Mouse (Mus musculus): ENCODE data around the gene Gdpgp1. TPM values are rescaled to one million over a fixed set of nuclear protein-coding genes. Genes with fewer than 3 reads are reported as not detected.

Gene Gdpgp1
- polyA plus RNA-seq, 1 experiment from 2014 or later: 4.5 TPM

GRCm38 (mm10) chr7:80283226-80283918 lies 50.7 kb downstream of the Gdpgp1 start:
- 85% methylated on average over 3 of the region's 3 CpGs for WGBS
- peaks cover 76% of the 10 kb centered on the region for H3K36me3 ChIP-seq (ENCODE audit: control insufficient read depth, insufficient read depth, low read length)
- no peak overlapping the region for H3K27ac ChIP-seq (ENCODE audit: low read depth)
- no peaks in the 10 kb centered on the region for H3K4me1 ChIP-seq (replicated peaks; ENCODE audit: control insufficient read depth, insufficient read depth, low read length)
- DNase-seq (ENCODE audit: low spot score) (no peak), ATAC-seq (replicated peaks; ENCODE audit: low FRiP score, low TSS enrichment, low read depth) (no peak)
- no peaks in the 10 kb centered on the region for H3K27me3 ChIP-seq (replicated peaks; ENCODE audit: control insufficient read depth, insufficient read depth, low read length)
- H3K4me2 ChIP-seq (ENCODE audit: low read length): no peak overlapping the region
- no peak overlapping the region for H3K9ac ChIP-seq (ENCODE audit: low read length)
- H3K4me3 ChIP-seq (ENCODE audit: low read depth, low read length): no peak overlapping the region
- no peaks in the 10 kb centered on the region for H3K9me3 ChIP-seq (ENCODE audit: control insufficient read depth, low read length)

- Histone ChIP-seq H3K9ac (ENCODE audit: low read length) (no peak overlapping the region), H3K4me3 (ENCODE audit: low read depth, low read length) (no peak overlapping the region), H3K4me2 (ENCODE audit: low read length) (no peak overlapping the region), H3K27ac (ENCODE audit: low read depth) (no peak overlapping the region), H3K4me1 (replicated peaks; ENCODE audit: control insufficient read depth, insufficient read depth, low read length) (no peaks in the 10 kb centered on the region), H3K9me3 (ENCODE audit: control insufficient read depth, low read length) (no peaks in the 10 kb centered on the region), H3K27me3 (replicated peaks; ENCODE audit: control insufficient read depth, insufficient read depth, low read length) (no peaks in the 10 kb centered on the region), H3K36me3 (ENCODE audit: control insufficient read depth, insufficient read depth, low read length) (peaks cover 72% of the 10 kb centered on the region)
- no peak for ATAC-seq (replicated peaks; ENCODE audit: low FRiP score, low TSS enrichment, low read depth)
- DNase-seq (ENCODE audit: low spot score): no peak
- 87% methylated on average over 5 of the region's 5 CpGs for WGBS
Measured at GRCm38 (mm10) chr7:80284391-80284790, 51.7 kb downstream of the Gdpgp1 start.

GRCm38 (mm10) chr7:80285725-80286124 lies 53.1 kb downstream of the Gdpgp1 start:
- ATAC-seq (replicated peaks; ENCODE audit: low FRiP score, low TSS enrichment, low read depth) (no peak), DNase-seq (ENCODE audit: low spot score) (no peak)
- 92% methylated on average over 6 of the region's 6 CpGs for WGBS
- Histone ChIP-seq H3K4me3 (ENCODE audit: low read depth, low read length) (no peak overlapping the region), H3K36me3 (ENCODE audit: control insufficient read depth, insufficient read depth, low read length) (peaks cover 64% of the 10 kb centered on the region), H3K27ac (ENCODE audit: low read depth) (no peak overlapping the region), H3K4me2 (ENCODE audit: low read length) (no peak overlapping the region), H3K9me3 (ENCODE audit: control insufficient read depth, low read length) (no peaks in the 10 kb centered on the region), H3K4me1 (replicated peaks; ENCODE audit: control insufficient read depth, insufficient read depth, low read length) (no peaks in the 10 kb centered on the region), H3K9ac (ENCODE audit: low read length) (no peak overlapping the region), H3K27me3 (replicated peaks; ENCODE audit: control insufficient read depth, insufficient read depth, low read length) (no peaks in the 10 kb centered on the region)

GRCm38 (mm10) chr7:80287736-80288135 lies 55.1 kb downstream of the Gdpgp1 start:
- H3K9me3 ChIP-seq (ENCODE audit: control insufficient read depth, low read length): no peaks in the 10 kb centered on the region
- no peak overlapping the region for H3K27ac ChIP-seq (ENCODE audit: low read depth)
- no peak overlapping the region for H3K9ac ChIP-seq (ENCODE audit: low read length)
- H3K4me1 ChIP-seq (replicated peaks; ENCODE audit: control insufficient read depth, insufficient read depth, low read length): no peaks in the 10 kb centered on the region
- H3K36me3 ChIP-seq (ENCODE audit: control insufficient read depth, insufficient read depth, low read length): peaks cover 63% of the 10 kb centered on the region
- ATAC-seq (replicated peaks; ENCODE audit: low FRiP score, low TSS enrichment, low read depth) (no peak), DNase-seq (ENCODE audit: low spot score) (no peak)
- no peaks in the 10 kb centered on the region for H3K27me3 ChIP-seq (replicated peaks; ENCODE audit: control insufficient read depth, insufficient read depth, low read length)
- H3K4me3 ChIP-seq (ENCODE audit: low read depth, low read length): no peak overlapping the region
- WGBS: 83% methylated on average over 10 of the region's 10 CpGs
- no peak overlapping the region for H3K4me2 ChIP-seq (ENCODE audit: low read length)

Other genes with a start within 250 kb of the Gdpgp1 start
- 16.9 and 18.9 TPM in 2 replicates for gene Zfp710, start 208.1 kb upstream of the Gdpgp1 start, polyA plus RNA-seq (2014; fragmentation: Nextera tagmentation; extraction: Ambion mirVana)
- gene Idh2, start 117.5 kb upstream of the Gdpgp1 start, polyA plus RNA-seq (2014; fragmentation: Nextera tagmentation; extraction: Ambion mirVana): 603 and 627 TPM in 2 replicates
- 15.1 and 15.9 TPM in 2 replicates for gene Sema4b, start 46.0 kb upstream of the Gdpgp1 start, polyA plus RNA-seq (2014; fragmentation: Nextera tagmentation; extraction: Ambion mirVana)
- 129 and 156 TPM in 2 replicates for gene Cib1, start 52 bp upstream of the Gdpgp1 start, polyA plus RNA-seq (2014; fragmentation: Nextera tagmentation; extraction: Ambion mirVana)
- gene Ttll13, start 13.5 kb downstream of the Gdpgp1 start, polyA plus RNA-seq (2014; fragmentation: Nextera tagmentation; extraction: Ambion mirVana): 0.56 and 0.66 TPM in 2 replicates
- 51.1 and 51.4 TPM in 2 replicates for gene Ngrn, start 28.4 kb downstream of the Gdpgp1 start, polyA plus RNA-seq (2014; fragmentation: Nextera tagmentation; extraction: Ambion mirVana)
- gene Vps33b, start 36.8 kb downstream of the Gdpgp1 start, polyA plus RNA-seq (2014; fragmentation: Nextera tagmentation; extraction: Ambion mirVana): 11.4 and 16.6 TPM in 2 replicates
- gene Prc1, start 61.6 kb downstream of the Gdpgp1 start, polyA plus RNA-seq (2014; fragmentation: Nextera tagmentation; extraction: Ambion mirVana): 149 and 157 TPM in 2 replicates
- 13.5 and 14.4 TPM in 2 replicates for gene Rccd1, start 91.6 kb downstream of the Gdpgp1 start, polyA plus RNA-seq (2014; fragmentation: Nextera tagmentation; extraction: Ambion mirVana)
- gene Unc45a, start 108.1 kb downstream of the Gdpgp1 start, polyA plus RNA-seq (2014; fragmentation: Nextera tagmentation; extraction: Ambion mirVana): 29.9 and 34.2 TPM in 2 replicates
- 19.8 and 19.9 TPM in 2 replicates for gene Hddc3, start 110.2 kb downstream of the Gdpgp1 start, polyA plus RNA-seq (2014; fragmentation: Nextera tagmentation; extraction: Ambion mirVana)
- 17.4 and 18.8 TPM in 2 replicates for gene Man2a2, start 138.5 kb downstream of the Gdpgp1 start, polyA plus RNA-seq (2014; fragmentation: Nextera tagmentation; extraction: Ambion mirVana)
- gene Fes, start 155.1 kb downstream of the Gdpgp1 start, polyA plus RNA-seq (2014; fragmentation: Nextera tagmentation; extraction: Ambion mirVana): 8.0 and 10.1 TPM in 2 replicates
- 10.3 and 10.6 TPM in 2 replicates for gene Furin, start 172.6 kb downstream of the Gdpgp1 start, polyA plus RNA-seq (2014; fragmentation: Nextera tagmentation; extraction: Ambion mirVana)

Measured in intestine, embryonic 14.5 days (tissue).